Mouse (Mus musculus) megakaryocyte, embryonic 14.5 days (primary cell): ENCODE data around the gene Tbc1d8.

Experiments used
- FLI1 ChIP-seq: IDR thresholded peaks from 2 replicates; pipeline ENCODE4 v1.6.1; 2012; ENCODE audit warnings: low read length, inconsistent platforms, mixed read lengths
- GATA1 ChIP-seq: IDR thresholded peaks from 3 replicates; pipeline ENCODE4 v1.6.1; 2012; ENCODE audit warnings: mixed read lengths, low read length, inconsistent platforms, borderline replicate concordance

GRCm38 (mm10) chr1:39381017-39381416 lies 97.5 kb downstream of the Tbc1d8 start:
- TF ChIP-seq FLI1 (no peak), GATA1 (no peak)
